12 mouse cellular contexts compared by ENCODE assay signal in genomic region chr16:66900664-66901063, GRCm38 (mm10).
A peak's percentile ranks its signal among the peaks of the same experiment; 100 is the strongest.
DNase-seq lines count a peak whose midpoint lies in the region; ATAC-seq and TF ChIP-seq lines count a peak whose summit lies in the region.
"Had no signal": no experiment of that assay in that cellular context is flagged by ENCODE, and none has a peak within 500 bp of the region (broad histone marks: within the 10 kb centered on the region; RNA-seq: fewer than 3 reads in every experiment).

No protein-coding gene starts in this region.

- H3K27me3 ChIP-seq in forebrain, embryonic 14.5 days (replicated peaks; ENCODE audit: control insufficient read depth, insufficient read depth, low read length) = no peaks in the 10 kb centered on the region
- H3K27me3 ChIP-seq in forebrain, postnatal 0 days (ENCODE audit: insufficient read depth, low read length) = no peaks in the 10 kb centered on the region
- no peaks in the 10 kb centered on the region for H3K27me3 ChIP-seq in neural tube, embryonic 13.5 days
- H3K27me3 ChIP-seq in hindbrain, postnatal 0 days (ENCODE audit: insufficient read depth, low read length) = no peaks in the 10 kb centered on the region
- H3K27me3 ChIP-seq in heart, embryonic 10.5 days (ENCODE audit: insufficient read depth, poor library complexity, severe bottlenecking) = no peaks in the 10 kb centered on the region
- H3K27me3 ChIP-seq: liver, embryonic 12.5 days had no signal

- ATAC-seq in forebrain, embryonic 14.5 days = peak; percentile 54; the same call in 1 of the 2 replicates
- ATAC-seq in forebrain, postnatal 0 days = no peak
- peak; percentile 72 for ATAC-seq in neural tube, embryonic 13.5 days (ENCODE audit: low read depth)
- ATAC-seq in hindbrain, postnatal 0 days = peak; percentile 47
- ATAC-seq: liver, embryonic 12.5 days had no signal

- no peak overlapping the region for H3K9ac ChIP-seq in forebrain, embryonic 14.5 days (ENCODE audit: low read length)
- H3K9ac ChIP-seq in forebrain, postnatal 0 days = no peak overlapping the region
- H3K9ac ChIP-seq in neural tube, embryonic 13.5 days = no peak overlapping the region
- no peak overlapping the region for H3K9ac ChIP-seq in hindbrain, postnatal 0 days (replicated peaks; ENCODE audit: low read length)
- H3K9ac ChIP-seq: liver, embryonic 12.5 days had no signal

- H3K4me3 ChIP-seq in forebrain, embryonic 14.5 days (ENCODE audit: low read depth, low read length) = no peak overlapping the region
- no peak overlapping the region for H3K4me3 ChIP-seq in forebrain, postnatal 0 days (ENCODE audit: low read depth, low read length)
- no peak overlapping the region for H3K4me3 ChIP-seq in neural tube, embryonic 13.5 days
- H3K4me3 ChIP-seq in hindbrain, postnatal 0 days (ENCODE audit: low read length) = no peak overlapping the region
- no peak overlapping the region for H3K4me3 ChIP-seq in heart, embryonic 10.5 days
- H3K4me3 ChIP-seq: liver, embryonic 12.5 days had no signal

- H3K27ac ChIP-seq in forebrain, embryonic 14.5 days (ENCODE audit: low read depth, low read length) = no peak overlapping the region
- H3K27ac ChIP-seq in forebrain, postnatal 0 days (ENCODE audit: low read depth, low read length) = no peak overlapping the region
- no peak overlapping the region for H3K27ac ChIP-seq in neural tube, embryonic 13.5 days (replicated peaks)
- no peak overlapping the region for H3K27ac ChIP-seq in hindbrain, postnatal 0 days
- no peak overlapping the region for H3K27ac ChIP-seq in heart, embryonic 10.5 days
- H3K27ac ChIP-seq: liver, embryonic 12.5 days had no signal

- peak; percentile 68 for DNase-seq in forebrain, embryonic 14.5 days (ENCODE audit: low spot score)
- no peak for DNase-seq in forebrain, postnatal 0 days
- no peak for DNase-seq in neural tube, embryonic 10.5 days (ENCODE audit: extremely low spot score, low spot score)
- peak; percentile 79 for DNase-seq in hindbrain, postnatal 0 days (ENCODE audit: low spot score)
- no peak for DNase-seq in heart, embryonic 10.5 days (ENCODE audit: low spot score)
- no peak for DNase-seq in spleen, postnatal 4 days (ENCODE audit: low spot score in 2 of 2)
- DNase-seq: cerebellum, adult 8-10 months; kidney, adult 11 months; kidney, postnatal 14 days; lung, postnatal 10 days had no signal

- H3K36me3 ChIP-seq in forebrain, embryonic 14.5 days (ENCODE audit: control insufficient read depth, insufficient read depth, low read length) = no peaks in the 10 kb centered on the region
- H3K36me3 ChIP-seq in forebrain, postnatal 0 days (ENCODE audit: insufficient read depth) = no peaks in the 10 kb centered on the region
- no peaks in the 10 kb centered on the region for H3K36me3 ChIP-seq in neural tube, embryonic 13.5 days
- H3K36me3 ChIP-seq in hindbrain, postnatal 0 days (ENCODE audit: insufficient read depth, low read length) = no peaks in the 10 kb centered on the region
- no peaks in the 10 kb centered on the region for H3K36me3 ChIP-seq in heart, embryonic 10.5 days
- H3K36me3 ChIP-seq: liver, embryonic 12.5 days had no signal

- H3K4me1 ChIP-seq in forebrain, embryonic 14.5 days (ENCODE audit: control insufficient read depth, insufficient read depth, low read length) = no peaks in the 10 kb centered on the region
- no peaks in the 10 kb centered on the region for H3K4me1 ChIP-seq in forebrain, postnatal 0 days (ENCODE audit: insufficient read depth)
- peaks cover 7% of the 10 kb centered on the region; the same call in 1 of the 2 replicates for H3K4me1 ChIP-seq in neural tube, embryonic 13.5 days (replicated peaks)
- 0 out of 2 replicates have a peak, but pooled peaks cover 3% of the 10 kb centered on the region for H3K4me1 ChIP-seq in hindbrain, postnatal 0 days (ENCODE audit: insufficient read depth, low read length)
- no peaks in the 10 kb centered on the region for H3K4me1 ChIP-seq in heart, embryonic 10.5 days
- H3K4me1 ChIP-seq: liver, embryonic 12.5 days had no signal

- 41% methylated on average over 4 of the region's 4 CpGs for WGBS in forebrain, embryonic 14.5 days
- 35% methylated on average over 4 of the region's 4 CpGs for WGBS in forebrain, postnatal 0 days
- 25% methylated on average over 4 of the region's 4 CpGs for WGBS in neural tube, embryonic 13.5 days
- 22% methylated on average over 4 of the region's 4 CpGs for WGBS in hindbrain, postnatal 0 days
- 84% methylated on average over 4 of the region's 4 CpGs for WGBS in heart, embryonic 10.5 days

- no peak for TF ChIP-seq CTCF in forebrain, postnatal 0 days (IDR thresholded peaks at IDR 0.05; ENCODE audit: low read depth)
- TF ChIP-seq CTCF in hindbrain, postnatal 0 days (IDR thresholded peaks at IDR 0.05; ENCODE audit: low read depth) = no peak

- H3K9me3 ChIP-seq in forebrain, embryonic 14.5 days (replicated peaks; ENCODE audit: control insufficient read depth, low read length) = no peaks in the 10 kb centered on the region
- no peaks in the 10 kb centered on the region for H3K9me3 ChIP-seq in forebrain, postnatal 0 days (ENCODE audit: low read length)
- no peaks in the 10 kb centered on the region for H3K9me3 ChIP-seq in neural tube, embryonic 13.5 days
- no peaks in the 10 kb centered on the region for H3K9me3 ChIP-seq in hindbrain, postnatal 0 days (ENCODE audit: low read length)
- H3K9me3 ChIP-seq in heart, embryonic 10.5 days = no peaks in the 10 kb centered on the region
- H3K9me3 ChIP-seq: liver, embryonic 12.5 days had no signal

- no peak overlapping the region for H3K4me2 ChIP-seq in forebrain, embryonic 14.5 days (ENCODE audit: low read length)
- H3K4me2 ChIP-seq in forebrain, postnatal 0 days (ENCODE audit: low read depth) = no peak overlapping the region
- no peak overlapping the region for H3K4me2 ChIP-seq in neural tube, embryonic 13.5 days
- no peak overlapping the region for H3K4me2 ChIP-seq in hindbrain, postnatal 0 days (ENCODE audit: low read depth, low read length)
- H3K4me2 ChIP-seq: liver, embryonic 12.5 days had no signal

Comparison
In these comparisons a context has a peak if more than half of its experiments do, and no peak if none do; other contexts are left out.
1. DNase-seq: peak in forebrain, embryonic 14.5 days (single experiment) and hindbrain, postnatal 0 days (single experiment); none in forebrain, postnatal 0 days (single experiment), neural tube, embryonic 10.5 days (single experiment), heart, embryonic 10.5 days (single experiment) and spleen, postnatal 4 days (0 of 2).